Comparison of ENCODE assay signal across 9 mouse cellular contexts in genomic region chr9:72735822-72736410, GRCm38 (mm10).
DNase-seq lines count a peak whose midpoint lies in the region; ATAC-seq and TF ChIP-seq lines count a peak whose summit lies in the region.
"Had no signal": no experiment of that assay in that cellular context is flagged by ENCODE, and none has a peak within 500 bp of the region (broad histone marks: within the 10 kb centered on the region; RNA-seq: fewer than 3 reads in every experiment).

No protein-coding gene starts in this region.

- no peak overlapping the region for H3K27ac ChIP-seq in cortical plate, adult 2 months (ENCODE audit: insufficient read depth, low read length)
- H3K27ac ChIP-seq: stomach, embryonic 15.5 days had no signal

- peak; percentile 57 for TF ChIP-seq CTCF in cortical plate, adult 2 months (IDR thresholded peaks at IDR 0.05; ENCODE audit: extremely low read depth, insufficient read depth, low read length)

- no peaks in the 10 kb centered on the region for H3K4me1 ChIP-seq in cortical plate, adult 2 months (ENCODE audit: control insufficient read depth, insufficient read depth, low read length)
- H3K4me1 ChIP-seq: stomach, embryonic 15.5 days had no signal

- 0 out of 2 replicates have a peak, but pooled peaks have one; percentile 40 for ATAC-seq in monocyte, adult 5-6 weeks (replicated peaks; ENCODE audit: insufficient number of reproducible peaks, low FRiP score, low TSS enrichment, poor library complexity, severe bottlenecking)

- no peak for TF ChIP-seq POLR2A in cortical plate, adult 2 months (IDR thresholded peaks at IDR 0.05; ENCODE audit: extremely low read depth, insufficient read depth, low read length)

- no peak overlapping the region for H3K4me3 ChIP-seq in cortical plate, adult 2 months (ENCODE audit: insufficient read depth, low read length)
- H3K4me3 ChIP-seq: stomach, embryonic 15.5 days had no signal

- peak; percentile 45 to 72 for DNase-seq in cerebellum, postnatal 14 days
- no peak for DNase-seq in cerebellum, adult 11 months
- DNase-seq in right cerebral cortex, postnatal 10 days (ENCODE audit: low spot score in 2 of 2), result peak; percentile 35 to 47
- no peak for DNase-seq in right cerebral cortex, postnatal 36 days (ENCODE audit: low spot score in 2 of 2)
- peak; percentile 53 for DNase-seq in kidney, postnatal 14 days
- peak; percentile 73 for DNase-seq in thymus, postnatal 14 days

Comparison
In these comparisons a context has a peak if more than half of its experiments do, and no peak if none do; other contexts are left out.
1. DNase-seq: peak in cerebellum, postnatal 14 days (2 of 2), right cerebral cortex, postnatal 10 days (2 of 2), kidney, postnatal 14 days (single experiment) and thymus, postnatal 14 days (single experiment); none in cerebellum, adult 11 months (single experiment) and right cerebral cortex, postnatal 36 days (0 of 2).